Mouse (Mus musculus) bone marrow macrophage, adult 2 months (primary cell): Measurements from ENCODE around the gene Dhx37. TPM values are rescaled to one million over a fixed set of nuclear protein-coding genes. Genes with fewer than 3 reads are reported as not detected.
A peak's percentile ranks its signal among the peaks of the same experiment; 100 is the strongest.
"Not testable (repeated sequence)": the region's sequence is repeated elsewhere in the genome, so short reads cannot be mapped to it uniquely, and the experiment has no call there.

Source experiments
- H3K27ac ChIP-seq: 2 replicates; pipeline ENCODE4 v1.5.1; 2012; ENCODE audit warnings: low read depth, low read length; ENCODE audit not compliant: insufficient read depth
- H3K4me1 ChIP-seq: 2 replicates; pipeline ENCODE4 v1.6.1; 2012; ENCODE audit warnings: low read length; ENCODE audit not compliant: control insufficient read depth, insufficient read depth
- H3K4me3 ChIP-seq: 2 replicates; pipeline ENCODE4 v1.5.1; 2012; ENCODE audit warnings: mild to moderate bottlenecking, low read length, moderate library complexity; ENCODE audit not compliant: insufficient read depth
- CTCF ChIP-seq: IDR thresholded peaks from 2 replicates; pipeline ENCODE4 v1.5.1; 2012; ENCODE audit warnings: low read depth, mild to moderate bottlenecking, low read length, moderate library complexity
- POLR2A ChIP-seq: IDR thresholded peaks from 2 replicates; pipeline ENCODE4 v1.6.1; 2012; ENCODE audit warnings: mild to moderate bottlenecking, low read depth, low read length, borderline replicate concordance
- polyA plus RNA-seq: library from polyadenylated mRNA; stranded (reverse); fragments of >200 nt; gene quantifications from 2 replicates; pipeline ENCODE4 v1.2.4, GENCODE M21; 2012; ENCODE audit not compliant: missing spikeins, insufficient read depth, insufficient read length

Gene Dhx37
- polyA plus RNA-seq, 1 experiment = 13.1 TPM

DNA sequence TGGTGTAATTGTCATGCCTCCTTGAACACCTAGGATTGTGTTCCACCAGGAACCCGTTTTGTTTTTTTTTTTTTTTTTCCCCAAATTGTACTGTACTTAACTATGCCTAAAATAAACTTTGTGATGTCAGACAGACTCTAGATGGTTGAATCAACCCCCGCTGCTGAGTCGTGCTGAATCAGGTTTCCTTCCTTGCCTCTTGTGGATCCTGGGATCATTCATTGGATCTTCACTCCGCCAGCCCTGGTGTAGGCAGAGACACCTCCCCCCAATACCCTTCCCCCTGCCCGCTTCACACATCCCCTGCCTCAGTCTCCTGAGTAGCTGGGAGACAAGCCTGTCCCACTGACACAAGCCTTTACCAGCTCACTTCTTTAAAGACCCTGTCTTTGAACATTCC is 15.4 kb upstream of the Dhx37 start:
- no peak for TF ChIP-seq CTCF
- TF ChIP-seq POLR2A = no peak
- peaks cover 59% of the 10 kb centered on the region for H3K4me1 ChIP-seq
- H3K4me3 ChIP-seq = no peak overlapping the region
- no peak overlapping the region for H3K27ac ChIP-seq

DNA sequence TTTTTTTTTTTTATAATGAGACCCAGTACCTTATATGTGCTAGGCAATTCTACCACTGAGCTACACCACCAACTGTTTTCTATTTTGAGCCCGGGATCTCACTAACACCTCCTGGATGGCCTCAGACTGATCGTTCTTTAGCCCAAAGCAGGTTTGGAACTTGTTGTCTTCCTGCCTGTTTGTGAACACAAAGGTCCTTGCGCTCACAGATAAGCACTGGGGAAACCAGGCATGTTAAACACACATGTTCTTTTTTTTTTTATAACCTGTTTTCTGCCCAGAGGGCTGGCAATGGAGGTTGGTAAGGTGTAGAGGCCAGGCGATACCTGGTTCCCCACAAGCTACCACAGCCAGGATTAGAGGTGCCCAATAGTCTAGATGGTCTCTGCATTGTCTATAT is 14.7 kb upstream of the Dhx37 start:
- TF ChIP-seq CTCF = no peak
- no peak for TF ChIP-seq POLR2A
- no peak overlapping the region for H3K27ac ChIP-seq
- no peak overlapping the region for H3K4me3 ChIP-seq
- H3K4me1 ChIP-seq = peaks cover 65% of the 10 kb centered on the region

DNA sequence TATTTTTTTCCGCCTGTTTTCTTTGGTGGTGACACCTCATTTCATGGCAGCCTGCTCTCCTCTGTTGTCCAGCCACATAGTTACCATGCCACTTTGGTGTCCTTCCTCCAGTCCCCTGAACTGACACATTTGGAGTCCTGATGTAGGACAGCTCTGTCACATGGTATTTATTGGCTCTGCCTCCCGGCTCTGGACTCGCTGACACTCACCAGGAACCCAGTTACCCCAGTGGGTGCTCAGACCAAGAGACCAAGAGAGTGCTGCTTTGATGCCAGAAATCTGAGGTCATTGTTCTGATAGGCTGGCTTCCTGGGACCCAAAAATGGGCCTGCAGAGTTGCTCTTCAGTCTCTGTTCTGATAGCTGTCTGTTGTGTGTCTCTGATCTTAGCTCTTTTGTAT is 14.1 kb upstream of the Dhx37 start:
- Histone ChIP-seq H3K4me3 (no peak overlapping the region), H3K4me1 (peaks cover 69% of the 10 kb centered on the region), H3K27ac (no peak overlapping the region)
- TF ChIP-seq POLR2A = no peak
- TF ChIP-seq CTCF = no peak

DNA sequence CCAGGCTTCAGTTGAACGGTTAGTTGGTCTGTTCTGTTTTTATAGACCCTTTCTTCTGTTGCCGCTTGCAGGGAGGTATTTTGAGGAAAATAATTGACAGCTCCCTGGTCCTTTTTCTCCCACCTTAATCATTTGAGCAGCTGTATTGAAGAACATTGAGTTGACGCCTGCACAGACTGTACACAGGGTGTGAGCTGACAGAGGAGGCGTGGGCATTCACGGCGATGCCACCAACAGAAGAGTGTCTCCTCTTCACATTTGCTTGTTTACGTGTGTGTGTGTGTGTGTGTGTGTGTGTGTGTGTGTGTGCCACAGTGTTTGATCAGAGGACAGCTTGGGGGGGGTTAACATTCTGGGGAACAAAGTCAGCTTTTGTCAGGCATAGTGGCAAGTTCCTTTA is 12.4 kb upstream of the Dhx37 start:
- H3K4me1 ChIP-seq = peaks cover 73% of the 10 kb centered on the region
- no peak for TF ChIP-seq POLR2A
- no peak overlapping the region for H3K4me3 ChIP-seq
- H3K27ac ChIP-seq = no peak overlapping the region

DNA sequence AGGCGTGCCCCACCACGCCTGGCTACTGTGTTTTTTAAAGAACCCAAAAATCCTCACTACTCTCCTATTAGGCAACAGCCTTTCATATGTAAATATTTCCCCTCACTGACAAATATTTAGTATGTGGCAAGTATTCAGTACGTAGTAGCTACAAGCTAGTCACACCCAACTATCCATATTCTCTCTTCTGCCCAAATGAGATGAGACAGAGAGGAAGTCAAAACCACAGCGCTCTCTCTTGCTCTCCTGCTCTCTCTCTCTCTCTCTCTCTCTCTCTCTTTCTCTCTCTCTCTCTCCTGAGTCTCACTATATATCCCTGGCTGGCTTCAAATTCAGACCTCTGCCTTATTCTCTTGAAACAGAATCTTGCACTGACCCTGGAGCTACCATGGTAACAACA is 10.6 kb upstream of the Dhx37 start:
- Histone ChIP-seq H3K4me3 (no peak overlapping the region), H3K4me1 (peaks cover 66% of the 10 kb centered on the region), H3K27ac (peak overlapping the region; percentile 54)
- no peak for TF ChIP-seq CTCF
- no peak for TF ChIP-seq POLR2A

DNA sequence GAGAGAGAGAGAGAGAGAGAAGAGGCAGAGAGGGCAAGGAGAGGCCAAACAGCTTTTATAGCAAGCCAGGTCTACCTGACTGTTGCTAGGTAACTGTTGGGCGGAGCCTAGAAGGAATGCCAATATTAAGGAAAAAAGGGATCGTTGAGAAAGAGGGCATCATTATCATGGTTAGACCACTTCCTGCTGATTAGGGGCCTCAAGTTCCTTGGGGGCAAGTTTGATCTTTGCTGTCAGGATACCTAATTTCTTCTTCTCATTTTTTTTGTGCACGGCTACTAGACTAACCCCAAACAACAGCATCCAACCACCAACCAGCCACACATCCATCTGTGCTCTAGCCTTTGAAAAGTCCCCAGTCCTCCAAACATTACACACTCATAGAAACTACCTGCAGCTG is 10.0 kb upstream of the Dhx37 start:
- peak overlapping the region; percentile 54 for H3K27ac ChIP-seq
- H3K4me3 ChIP-seq = no peak overlapping the region
- TF ChIP-seq CTCF (no peak), POLR2A (no peak)
- H3K4me1 ChIP-seq = peaks cover 61% of the 10 kb centered on the region

DNA sequence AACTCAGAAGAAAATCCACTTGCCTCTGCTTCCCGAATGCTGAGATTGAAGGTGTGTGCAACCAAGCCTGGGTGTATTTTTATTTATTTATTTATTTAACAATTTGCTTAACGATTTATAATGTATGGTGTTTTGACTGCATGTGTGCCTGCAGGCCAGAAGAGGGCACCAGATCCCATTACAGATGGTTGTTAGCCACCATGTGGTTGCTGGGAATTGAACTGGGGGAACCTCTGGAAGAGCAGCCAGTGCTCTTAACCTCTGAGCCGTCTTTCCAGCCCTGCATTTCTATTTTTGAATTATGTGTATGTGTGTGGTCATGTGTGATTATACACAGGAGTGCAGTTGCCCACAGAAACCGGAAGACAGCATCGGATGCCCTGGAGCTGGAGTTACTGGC is 9.4 kb upstream of the Dhx37 start:
- no peak for TF ChIP-seq POLR2A
- peak; percentile 16; the same call in 1 of the 2 replicates for TF ChIP-seq CTCF
- Histone ChIP-seq H3K4me3 (peak overlapping the region; percentile 97; the same call in 1 of the 2 replicates), H3K27ac (peak overlapping the region; percentile 54), H3K4me1 (peaks cover 56% of the 10 kb centered on the region)

DNA sequence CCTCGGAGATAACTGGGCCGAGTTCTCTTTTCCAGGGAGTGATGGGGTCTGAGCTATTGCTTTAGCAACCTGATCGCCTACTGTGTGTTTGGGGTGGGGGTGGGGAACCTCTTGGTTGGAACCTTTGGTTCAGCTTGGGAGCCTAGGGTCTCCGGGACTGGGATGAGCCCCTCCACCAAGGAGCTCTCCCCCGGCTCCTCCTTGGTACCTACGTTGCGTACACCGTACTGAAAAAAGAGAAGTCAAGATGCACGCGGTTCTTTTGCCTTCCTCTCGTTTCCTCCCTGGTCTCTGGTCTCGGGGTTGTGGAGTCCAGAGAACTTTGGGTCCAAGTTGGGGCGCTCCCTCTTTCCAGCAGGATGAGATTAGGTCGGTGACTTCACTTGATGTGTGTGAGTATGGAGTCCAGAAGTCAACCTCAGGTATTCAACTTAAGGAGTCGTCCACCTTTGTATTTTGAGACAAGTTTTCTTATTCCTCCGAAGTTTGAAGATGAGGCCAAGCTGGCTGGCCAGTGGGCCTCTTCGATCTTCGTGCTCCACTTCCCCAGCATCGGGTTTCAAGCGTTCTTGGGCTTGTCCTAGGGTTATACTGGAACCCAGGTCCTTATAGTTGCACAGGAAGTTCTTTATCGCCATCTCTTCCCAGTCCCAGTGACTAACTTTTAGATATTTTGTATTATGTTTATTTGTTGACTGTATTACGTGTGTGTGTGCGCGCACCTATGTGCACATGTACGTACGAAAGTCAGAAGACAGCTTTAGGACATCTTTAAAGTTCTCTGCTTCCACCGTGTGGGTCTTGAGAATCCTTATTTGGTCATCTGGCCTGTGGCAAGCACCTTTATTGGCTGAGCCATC is 8.4 kb upstream of the Dhx37 start:
- peaks cover 47% of the 10 kb centered on the region for H3K4me1 ChIP-seq
- TF ChIP-seq POLR2A (no peak), CTCF (no peak)
- H3K27ac ChIP-seq = peak overlapping the region; percentile 79

DNA sequence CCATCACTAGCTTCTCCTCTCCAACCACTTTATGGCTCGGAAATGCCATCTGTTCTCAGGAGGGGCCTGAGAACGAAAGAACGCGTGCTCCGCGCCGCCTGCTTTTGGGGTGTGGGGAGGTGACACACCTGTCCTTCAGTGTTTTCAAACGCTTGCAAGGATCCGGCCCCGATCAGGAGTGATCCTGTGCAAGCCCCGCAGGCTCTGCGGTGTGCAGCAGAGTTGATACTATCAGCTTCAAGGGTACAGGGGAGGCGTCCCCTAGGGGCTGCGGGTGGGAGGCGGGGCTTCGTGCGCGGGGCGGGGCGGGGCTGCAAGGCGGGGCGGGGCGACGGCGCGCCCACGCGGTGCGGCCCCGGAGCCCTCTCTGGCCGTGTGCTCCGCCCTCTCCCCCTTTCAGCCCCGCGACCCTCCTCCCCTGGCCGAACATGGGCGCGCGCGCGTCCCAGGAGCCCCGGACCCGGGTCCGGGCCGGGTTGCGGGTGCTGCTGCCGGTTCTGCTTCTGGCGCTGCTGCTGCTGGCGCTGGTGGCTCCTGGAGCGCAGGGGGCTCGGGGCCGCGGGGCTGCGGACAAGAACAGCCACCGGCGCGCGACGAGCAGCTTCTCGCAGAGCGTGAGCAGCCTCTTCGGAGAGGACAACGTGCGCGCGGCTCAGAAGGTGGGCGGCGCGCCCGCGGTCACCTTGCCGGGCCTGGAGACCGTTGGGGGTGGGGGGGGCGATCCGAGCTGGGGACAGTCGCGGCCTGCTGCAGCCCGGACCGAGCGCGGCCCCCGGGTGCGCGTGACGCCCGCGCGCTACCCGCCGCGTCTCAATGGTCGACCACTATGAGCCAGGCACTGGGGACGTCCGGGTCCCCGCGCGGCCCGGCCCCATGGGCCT is 7.6 kb upstream of the Dhx37 start, which contains the start of gene Bri3bp:
Gene Bri3bp, plus strand, starts transcription at position 335 of the 881 bp plus-strand sequence.
- peaks cover 42% of the 10 kb centered on the region for H3K4me1 ChIP-seq
- peak within 1 kb of the TSS; percentile 79 for H3K27ac ChIP-seq
- TF ChIP-seq CTCF = no peak
- TF ChIP-seq POLR2A = no peak
- peak within 1 kb of the TSS; percentile 97 for H3K4me3 ChIP-seq

More for the DNA sequence above, 8.4 kb upstream of the Dhx37 start:
- H3K4me3 ChIP-seq = peak overlapping the region; percentile 97

DNA sequence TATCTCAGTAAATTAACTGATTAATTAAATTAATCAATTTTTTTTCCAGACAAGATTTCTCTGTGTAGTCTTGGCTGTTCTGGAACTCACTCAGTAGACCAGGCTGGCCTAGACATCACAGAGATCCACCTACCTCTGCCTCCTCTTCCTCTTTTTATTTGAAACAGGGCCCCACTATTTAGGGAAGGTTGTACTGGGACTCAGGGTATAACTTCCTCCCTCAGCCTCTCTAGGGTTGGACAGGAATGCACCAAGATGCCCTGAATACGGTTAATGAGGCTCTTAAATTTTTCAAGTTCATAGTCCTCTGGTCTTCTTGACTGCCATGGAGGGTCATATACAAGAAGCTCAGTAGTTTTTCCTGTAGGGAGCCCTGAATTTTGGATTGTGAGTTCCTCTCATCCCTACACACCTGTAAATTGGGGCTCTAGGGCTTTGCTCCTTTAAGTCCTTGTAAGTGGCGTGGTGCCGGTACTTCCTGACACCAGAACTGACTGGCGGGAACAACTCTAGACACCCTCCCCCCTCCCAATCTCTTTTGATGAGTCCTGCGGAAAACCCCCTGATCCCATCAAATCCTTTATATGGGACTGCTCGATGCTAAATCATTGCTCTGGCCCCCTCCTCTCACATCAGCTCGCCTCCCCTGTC is 6.8 kb upstream of the Dhx37 start:
- no peak for TF ChIP-seq CTCF
- no peak for TF ChIP-seq POLR2A
- Histone ChIP-seq H3K27ac (peak overlapping the region; percentile 66), H3K4me3 (peak overlapping the region; percentile 97), H3K4me1 (peaks cover 34% of the 10 kb centered on the region)

DNA sequence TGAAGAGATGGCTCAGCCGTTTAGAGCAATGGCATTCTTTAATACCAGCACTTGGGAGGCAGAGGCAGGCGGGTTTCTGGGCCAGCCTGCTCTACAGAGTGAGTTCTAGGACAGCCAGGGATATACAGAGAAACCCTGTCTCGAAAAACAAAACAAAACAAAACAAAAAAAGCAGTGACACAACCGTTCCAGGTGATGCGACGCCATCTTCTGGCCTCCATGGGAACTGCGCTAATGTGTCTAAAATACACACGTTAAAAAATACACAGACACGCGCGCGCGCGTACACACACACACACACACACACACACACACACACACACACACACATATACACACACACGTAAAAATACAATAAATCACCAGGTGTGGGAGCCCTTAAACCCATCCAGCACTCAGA is 426 bp upstream of the Dhx37 start:
- H3K27ac ChIP-seq = peak overlapping the region; percentile 48
- H3K4me3 ChIP-seq = peak overlapping the region; percentile 18; the same call in 1 of the 2 replicates
- not testable (repeated sequence) for H3K4me1 ChIP-seq

DNA sequence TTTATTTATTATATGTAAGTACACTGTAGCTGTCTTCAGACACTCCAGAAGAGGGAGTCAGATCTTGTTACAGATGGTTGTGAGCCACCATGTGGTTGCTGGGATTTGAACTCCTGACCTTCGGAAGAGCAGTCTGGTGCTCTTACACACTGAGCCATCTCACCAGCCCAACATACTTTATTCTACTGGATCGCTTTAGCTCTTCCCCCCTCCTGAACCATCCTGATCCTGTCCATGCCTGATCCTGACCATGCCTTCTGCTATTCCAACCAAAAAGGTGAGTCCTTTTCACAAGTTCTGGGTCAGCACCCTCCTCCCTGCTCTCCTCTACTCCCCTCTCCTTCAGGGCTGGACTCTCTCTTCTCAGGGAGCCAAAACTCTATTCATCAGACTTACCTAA is 1.6 kb downstream of the Dhx37 start:
- H3K27ac ChIP-seq, H3K4me1 ChIP-seq, H3K4me3 ChIP-seq: not testable (repeated sequence)
